Mouse (Mus musculus): ENCODE measurements around the gene Synpr.

DNA sequence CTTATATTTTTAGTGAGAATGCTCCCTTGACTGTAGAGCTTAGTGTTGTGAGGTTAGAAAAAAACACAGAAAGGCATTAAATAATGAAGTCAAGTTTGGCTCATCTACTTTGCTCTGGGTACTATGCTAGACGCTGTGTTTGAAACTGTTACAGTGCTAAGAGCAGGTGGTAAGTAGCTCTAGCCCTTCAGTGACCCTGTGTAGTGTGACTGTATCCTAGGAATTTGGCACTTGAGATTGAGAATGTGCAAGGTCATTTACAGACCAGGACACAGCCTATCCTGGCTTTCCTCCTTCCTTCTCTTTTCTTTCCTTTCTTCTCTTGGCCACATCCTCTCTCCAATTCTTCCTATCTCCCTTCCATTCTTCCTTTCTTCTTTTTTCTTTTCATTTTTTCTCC lies 127.1 kb downstream of the Synpr start:
- TF ChIP-seq CTCF (IDR thresholded peaks at IDR 0.05; ENCODE audit: borderline replicate concordance, control insufficient read depth, extremely low read depth, insufficient read depth, low read length, poor library complexity), result no peak
- no peak for TF ChIP-seq POLR2A (IDR thresholded peaks at IDR 0.05; ENCODE audit: control insufficient read depth, extremely low read depth, insufficient read depth, low read length, poor library complexity)

Measured in thymus, adult 2 months (tissue).